Mouse (Mus musculus) embryonic facial prominence, embryonic 11.5 days (tissue): Measurements from ENCODE around the gene Armh1. TPM values are rescaled to one million over a fixed set of nuclear protein-coding genes. Genes with fewer than 3 reads are reported as not detected.

Experiments
- polyA plus RNA-seq: library from polyadenylated mRNA; unstranded; fragments of >200 nt; fragmentation: Nextera tagmentation; extraction: Ambion mirVana; gene quantifications from 2 replicates; pipeline ENCODE4 v1.2.1, GENCODE M21; 2014

Armh1 gene
- polyA plus RNA-seq, 1 experiment from 2014 or later: 0.17 TPM

Other genes with a start within 250 kb of the Armh1 start
- 52.0 and 56.3 TPM in 2 replicates for gene Eif2b3, start 232.7 kb downstream of the Armh1 start, polyA plus RNA-seq
- 2.7 and 5.6 TPM in 2 replicates for gene Ptch2, start 156.1 kb downstream of the Armh1 start, polyA plus RNA-seq
- gene Btbd19, start 126.4 kb downstream of the Armh1 start, polyA plus RNA-seq: 1.8 and 2.8 TPM in 2 replicates
- gene Tctex1d4, start 125.3 kb downstream of the Armh1 start, polyA plus RNA-seq: not detected in 2 replicates
- gene Plk3, start 118.2 kb downstream of the Armh1 start, polyA plus RNA-seq: 4.9 and 7.2 TPM in 2 replicates
- 963 and 976 TPM in 2 replicates for gene Rps8, start 95.9 kb downstream of the Armh1 start, polyA plus RNA-seq
- gene Kif2c, start 69.5 kb downstream of the Armh1 start, polyA plus RNA-seq: 111 and 137 TPM in 2 replicates
- gene Tmem53, start 174 bp downstream of the Armh1 start, polyA plus RNA-seq: 9.3 and 10.6 TPM in 2 replicates
- gene Rnf220, start 244.9 kb upstream of the Armh1 start, polyA plus RNA-seq: 51.5 and 55.0 TPM in 2 replicates